Mouse (Mus musculus): ENCODE data around the gene Ucp1. TPM values are rescaled to one million over a fixed set of nuclear protein-coding genes. Genes with fewer than 3 reads are reported as not detected.

Ucp1 gene
- polyA plus RNA-seq (2014; fragmentation: Nextera tagmentation; extraction: Ambion mirVana): not detected in 2 replicates

GRCm38 (mm10) chr8:83290176-83290575 is at the start of gene Ucp1:
Ucp1 (plus strand) TSS chr8:83290352.
- Histone ChIP-seq H3K27ac (replicated peaks in 1 of 2; ENCODE audit: control insufficient read depth in 1 of 2, insufficient read depth in 1 of 2, low read depth in 2 of 2, low read length in 2 of 2) (no peak within 1 kb of the TSS), H3K4me2 (ENCODE audit: low read length) (peak within 1 kb of the TSS; percentile 70), H3K36me3 (ENCODE audit: control insufficient read depth, insufficient read depth, low read length) (no peaks in the 10 kb centered on the region), H3K27me3 (ENCODE audit: control insufficient read depth, insufficient read depth, low read length) (peaks cover 29% of the 10 kb centered on the region), H3K4me1 (ENCODE audit: control insufficient read depth in 2 of 2, insufficient read depth in 2 of 2, low read length in 2 of 2) (peaks cover 0 to 2% of the 10 kb centered on the region in 2 experiments; a peak in 1 of 4 replicates), H3K4me3 (ENCODE audit: control insufficient read depth in 1 of 2, insufficient read depth in 1 of 2, low read depth in 1 of 2, low read length in 2 of 2) (peak within 1 kb of the TSS; percentile 32 to 35; a peak in 3 of 4 replicates), H3K9me3 (ENCODE audit: control insufficient read depth, low read length) (no peaks in the 10 kb centered on the region), H3K9ac (ENCODE audit: low read length) (peak within 1 kb of the TSS; percentile 22; the same call in 1 of the 2 replicates)
- ATAC-seq (ENCODE audit: insufficient number of reproducible peaks, insufficient read depth, low FRiP score, low read depth): no peak
- WGBS: 2% methylated on average over 20 of the region's 20 CpGs

- 0 out of 2 replicates have a peak, but pooled peaks cover 3% of the 10 kb centered on the region for H3K36me3 ChIP-seq (ENCODE audit: control insufficient read depth, insufficient read depth, low read length)
- H3K27me3 ChIP-seq (ENCODE audit: control insufficient read depth, insufficient read depth, low read length): no peaks in the 10 kb centered on the region
- no peak overlapping the region for H3K27ac ChIP-seq (replicated peaks in 1 of 2; ENCODE audit: control insufficient read depth in 1 of 2, insufficient read depth in 1 of 2, low read depth in 2 of 2, low read length in 2 of 2)
- no peak overlapping the region for H3K4me3 ChIP-seq (ENCODE audit: control insufficient read depth in 1 of 2, insufficient read depth in 1 of 2, low read depth in 1 of 2, low read length in 2 of 2)
- WGBS: 78% methylated on average over 7 of the region's 7 CpGs
- ATAC-seq (ENCODE audit: insufficient number of reproducible peaks, insufficient read depth, low FRiP score, low read depth): no peak
- no peak overlapping the region for H3K4me2 ChIP-seq (ENCODE audit: low read length)
- H3K9ac ChIP-seq (ENCODE audit: low read length): no peak overlapping the region
- H3K9me3 ChIP-seq (ENCODE audit: control insufficient read depth, low read length): no peaks in the 10 kb centered on the region
- peaks cover 7% of the 10 kb centered on the region in 2 experiments; a peak in 3 of 4 replicates for H3K4me1 ChIP-seq (ENCODE audit: control insufficient read depth in 2 of 2, insufficient read depth in 2 of 2, low read length in 2 of 2)
Observed at GRCm38 (mm10) chr8:83244151-83244550, 46.0 kb upstream of the Ucp1 start.

GRCm38 (mm10) chr8:83250858-83251257 is 39.3 kb upstream of the Ucp1 start:
- Histone ChIP-seq H3K4me3 (ENCODE audit: control insufficient read depth in 1 of 2, insufficient read depth in 1 of 2, low read depth in 1 of 2, low read length in 2 of 2) (no peak overlapping the region), H3K36me3 (ENCODE audit: control insufficient read depth, insufficient read depth, low read length) (peaks cover 6% of the 10 kb centered on the region; the same call in 1 of the 2 replicates), H3K9ac (ENCODE audit: low read length) (no peak overlapping the region), H3K4me2 (ENCODE audit: low read length) (no peak overlapping the region), H3K27ac (replicated peaks in 1 of 2; ENCODE audit: control insufficient read depth in 1 of 2, insufficient read depth in 1 of 2, low read depth in 2 of 2, low read length in 2 of 2) (no peak overlapping the region), H3K27me3 (ENCODE audit: control insufficient read depth, insufficient read depth, low read length) (no peaks in the 10 kb centered on the region), H3K9me3 (ENCODE audit: control insufficient read depth, low read length) (no peaks in the 10 kb centered on the region), H3K4me1 (ENCODE audit: control insufficient read depth in 2 of 2, insufficient read depth in 2 of 2, low read length in 2 of 2) (no peaks in the 10 kb centered on the region)
- 88% methylated on average over 6 of the region's 6 CpGs for WGBS
- ATAC-seq (ENCODE audit: insufficient number of reproducible peaks, insufficient read depth, low FRiP score, low read depth): no peak

GRCm38 (mm10) chr8:83251362-83252246 is 38.5 kb upstream of the Ucp1 start:
- no peak overlapping the region for H3K4me2 ChIP-seq (ENCODE audit: low read length)
- no peaks in the 10 kb centered on the region for H3K9me3 ChIP-seq (ENCODE audit: control insufficient read depth, low read length)
- no peak overlapping the region for H3K4me3 ChIP-seq (ENCODE audit: control insufficient read depth in 1 of 2, insufficient read depth in 1 of 2, low read depth in 1 of 2, low read length in 2 of 2)
- no peak overlapping the region for H3K9ac ChIP-seq (ENCODE audit: low read length)
- H3K4me1 ChIP-seq (ENCODE audit: control insufficient read depth in 2 of 2, insufficient read depth in 2 of 2, low read length in 2 of 2): no peaks in the 10 kb centered on the region
- no peak for ATAC-seq (ENCODE audit: insufficient number of reproducible peaks, insufficient read depth, low FRiP score, low read depth)
- H3K27me3 ChIP-seq (ENCODE audit: control insufficient read depth, insufficient read depth, low read length): no peaks in the 10 kb centered on the region
- no peak overlapping the region for H3K27ac ChIP-seq (replicated peaks in 1 of 2; ENCODE audit: control insufficient read depth in 1 of 2, insufficient read depth in 1 of 2, low read depth in 2 of 2, low read length in 2 of 2)
- peaks cover 6% of the 10 kb centered on the region; the same call in 1 of the 2 replicates for H3K36me3 ChIP-seq (ENCODE audit: control insufficient read depth, insufficient read depth, low read length)
- 79% methylated on average over 14 of the region's 14 CpGs for WGBS

- no peaks in the 10 kb centered on the region for H3K27me3 ChIP-seq (ENCODE audit: control insufficient read depth, insufficient read depth, low read length)
- H3K27ac ChIP-seq (replicated peaks in 1 of 2; ENCODE audit: control insufficient read depth in 1 of 2, insufficient read depth in 1 of 2, low read depth in 2 of 2, low read length in 2 of 2): no peak overlapping the region
- no peak overlapping the region for H3K9ac ChIP-seq (ENCODE audit: low read length)
- no peaks in the 10 kb centered on the region for H3K9me3 ChIP-seq (ENCODE audit: control insufficient read depth, low read length)
- no peak overlapping the region for H3K4me2 ChIP-seq (ENCODE audit: low read length)
- peaks cover 6% of the 10 kb centered on the region; the same call in 1 of the 2 replicates for H3K36me3 ChIP-seq (ENCODE audit: control insufficient read depth, insufficient read depth, low read length)
- H3K4me1 ChIP-seq (ENCODE audit: control insufficient read depth in 2 of 2, insufficient read depth in 2 of 2, low read length in 2 of 2): no peaks in the 10 kb centered on the region
- WGBS: 64% methylated on average over 5 of the region's 5 CpGs
- ATAC-seq (ENCODE audit: insufficient number of reproducible peaks, insufficient read depth, low FRiP score, low read depth): peak; percentile 42; the same call in 1 of the 2 replicates
- no peak overlapping the region for H3K4me3 ChIP-seq (ENCODE audit: control insufficient read depth in 1 of 2, insufficient read depth in 1 of 2, low read depth in 1 of 2, low read length in 2 of 2)
Observed at GRCm38 (mm10) chr8:83252791-83253190, 37.4 kb upstream of the Ucp1 start.

GRCm38 (mm10) chr8:83257631-83258030 is 32.5 kb upstream of the Ucp1 start:
- no peak overlapping the region for H3K4me3 ChIP-seq (ENCODE audit: control insufficient read depth in 1 of 2, insufficient read depth in 1 of 2, low read depth in 1 of 2, low read length in 2 of 2)
- H3K27ac ChIP-seq (replicated peaks in 1 of 2; ENCODE audit: control insufficient read depth in 1 of 2, insufficient read depth in 1 of 2, low read depth in 2 of 2, low read length in 2 of 2): no peak overlapping the region
- peaks cover 6% of the 10 kb centered on the region; the same call in 1 of the 2 replicates for H3K36me3 ChIP-seq (ENCODE audit: control insufficient read depth, insufficient read depth, low read length)
- no peaks in the 10 kb centered on the region for H3K4me1 ChIP-seq (ENCODE audit: control insufficient read depth in 2 of 2, insufficient read depth in 2 of 2, low read length in 2 of 2)
- no peak for ATAC-seq (ENCODE audit: insufficient number of reproducible peaks, insufficient read depth, low FRiP score, low read depth)
- WGBS: 90% methylated on average over 5 of the region's 5 CpGs
- H3K9me3 ChIP-seq (ENCODE audit: control insufficient read depth, low read length): no peaks in the 10 kb centered on the region
- no peak overlapping the region for H3K4me2 ChIP-seq (ENCODE audit: low read length)
- H3K27me3 ChIP-seq (ENCODE audit: control insufficient read depth, insufficient read depth, low read length): no peaks in the 10 kb centered on the region; the same call in 1 of the 2 replicates
- no peak overlapping the region for H3K9ac ChIP-seq (ENCODE audit: low read length)

- WGBS: 69% methylated on average over 16 of the region's 16 CpGs
- no peak overlapping the region for H3K9ac ChIP-seq (ENCODE audit: low read length)
- no peak overlapping the region for H3K27ac ChIP-seq (replicated peaks in 1 of 2; ENCODE audit: control insufficient read depth in 1 of 2, insufficient read depth in 1 of 2, low read depth in 2 of 2, low read length in 2 of 2)
- peak; percentile 72; the same call in 1 of the 2 replicates for ATAC-seq (ENCODE audit: insufficient number of reproducible peaks, insufficient read depth, low FRiP score, low read depth)
- no peaks in the 10 kb centered on the region; the same call in 1 of the 2 replicates for H3K36me3 ChIP-seq (ENCODE audit: control insufficient read depth, insufficient read depth, low read length)
- H3K4me2 ChIP-seq (ENCODE audit: low read length): no peak overlapping the region
- no peaks in the 10 kb centered on the region; the same call in 1 of the 2 replicates for H3K27me3 ChIP-seq (ENCODE audit: control insufficient read depth, insufficient read depth, low read length)
- no peak overlapping the region for H3K4me3 ChIP-seq (ENCODE audit: control insufficient read depth in 1 of 2, insufficient read depth in 1 of 2, low read depth in 1 of 2, low read length in 2 of 2)
- H3K4me1 ChIP-seq (ENCODE audit: control insufficient read depth in 2 of 2, insufficient read depth in 2 of 2, low read length in 2 of 2): no peaks in the 10 kb centered on the region
- no peaks in the 10 kb centered on the region for H3K9me3 ChIP-seq (ENCODE audit: control insufficient read depth, low read length)
Observed at GRCm38 (mm10) chr8:83260418-83261215, 29.5 kb upstream of the Ucp1 start.
